Mouse (Mus musculus) midbrain, embryonic 13.5 days (tissue): ENCODE data around the gene Ltc4s. TPM values are rescaled to one million over a fixed set of nuclear protein-coding genes. Genes with fewer than 3 reads are reported as not detected.

Experiments
- ATAC-seq: fragments of 200-750 bp; cut with Nextera tagmentation; 2 replicates; pipeline ENCODE4 v1.8.0; 2017; ENCODE audit warnings: mild to moderate bottlenecking, moderate TSS enrichment, moderate library complexity
- H3K27ac ChIP-seq: fragments of 300-500 bp; sonication (generic); 2 replicates; pipeline ENCODE4 v1.5.1; 2015; ENCODE audit warnings: inconsistent platforms, mild to moderate bottlenecking, moderate library complexity
- H3K27me3 ChIP-seq: fragments of 300-500 bp; sonication (generic); 2 replicates; pipeline ENCODE4 v1.6.1; 2015; ENCODE audit warnings: mild to moderate bottlenecking, inconsistent platforms
- H3K36me3 ChIP-seq: fragments of 300-500 bp; sonication (generic); 2 replicates; pipeline ENCODE4 v1.6.1; 2015; ENCODE audit warnings: mild to moderate bottlenecking, inconsistent platforms
- H3K4me1 ChIP-seq: fragments of 300-500 bp; sonication (generic); replicated peaks from 2 replicates; pipeline ENCODE4 v1.6.1; 2015; ENCODE audit warnings: inconsistent platforms
- H3K4me2 ChIP-seq: fragments of 300-500 bp; sonication (generic); replicated peaks from 2 replicates; pipeline ENCODE4 v1.6.1; 2015; ENCODE audit warnings: moderate library complexity, mild to moderate bottlenecking, inconsistent platforms
- H3K4me3 ChIP-seq: fragments of 300-500 bp; sonication (generic); replicated peaks from 2 replicates; pipeline ENCODE4 v1.5.1; 2015; ENCODE audit warnings: mild to moderate bottlenecking, inconsistent platforms
- H3K9ac ChIP-seq: fragments of 300-500 bp; sonication (generic); replicated peaks from 2 replicates; pipeline ENCODE4 v1.6.1; 2015; ENCODE audit warnings: mild to moderate bottlenecking, inconsistent platforms
- H3K9me3 ChIP-seq: fragments of 300-500 bp; sonication (generic); 2 replicates; pipeline ENCODE4 v1.6.1; 2016; ENCODE audit warnings: mild to moderate bottlenecking, inconsistent platforms
- WGBS: fragments of 180-500 bp; shearing (Covaris S2); methylation state at CpG from one replicate; pipeline ENCODE4 v1.1.7; 2015; 5-methylcytosine and 5-hydroxymethylcytosine counted together
- polyA plus RNA-seq: library from polyadenylated mRNA; unstranded; fragments of >200 nt; fragmentation: Nextera tagmentation; extraction: Ambion mirVana; gene quantifications from 2 replicates; pipeline ENCODE4 v1.2.1, GENCODE M21; 2015

Gene Ltc4s
- polyA plus RNA-seq, 1 experiment from 2014 or later, result 1.2 TPM

GRCm38 (mm10) chr11:50229252-50229910 lies 9.0 kb downstream of the Ltc4s start:
- peaks cover 13% of the 10 kb centered on the region; the same call in 1 of the 2 replicates for H3K27me3 ChIP-seq
- H3K4me3 ChIP-seq, result no peak overlapping the region
- no peak overlapping the region for H3K27ac ChIP-seq
- no peak for ATAC-seq
- H3K4me2 ChIP-seq, result no peak overlapping the region
- H3K4me1 ChIP-seq, result peaks cover 40% of the 10 kb centered on the region
- 38% methylated on average over 7 of the region's 7 CpGs for WGBS
- H3K9me3 ChIP-seq, result no peaks in the 10 kb centered on the region
- H3K9ac ChIP-seq, result peak overlapping the region; percentile 34
- H3K36me3 ChIP-seq, result peaks cover 34% of the 10 kb centered on the region

GRCm38 (mm10) chr11:50228772-50229171 lies 9.6 kb downstream of the Ltc4s start:
- peaks cover 28% of the 10 kb centered on the region for H3K36me3 ChIP-seq
- peaks cover 44% of the 10 kb centered on the region for H3K4me1 ChIP-seq
- H3K4me2 ChIP-seq, result no peak overlapping the region
- H3K27me3 ChIP-seq, result peaks cover 12% of the 10 kb centered on the region; the same call in 1 of the 2 replicates
- H3K9me3 ChIP-seq, result no peaks in the 10 kb centered on the region
- H3K27ac ChIP-seq, result no peak overlapping the region
- peak overlapping the region; percentile 34 for H3K9ac ChIP-seq
- no peak overlapping the region for H3K4me3 ChIP-seq
- ATAC-seq, result no peak
- 23% methylated on average over 3 of the region's 3 CpGs for WGBS

GRCm38 (mm10) chr11:50227736-50228135 lies 10.7 kb downstream of the Ltc4s start:
- ATAC-seq, result no peak
- 88% methylated on average over 4 of the region's 4 CpGs for WGBS
- Histone ChIP-seq H3K4me3 (no peak overlapping the region), H3K4me1 (peaks cover 54% of the 10 kb centered on the region), H3K9ac (peak overlapping the region; percentile 99; the same call in 1 of the 2 replicates), H3K4me2 (peak overlapping the region; percentile 91; the same call in 1 of the 2 replicates), H3K27me3 (peaks cover 12% of the 10 kb centered on the region; the same call in 1 of the 2 replicates), H3K9me3 (no peaks in the 10 kb centered on the region), H3K36me3 (peaks cover 18% of the 10 kb centered on the region), H3K27ac (no peak overlapping the region)

GRCm38 (mm10) chr11:50227226-50227625 lies 11.2 kb downstream of the Ltc4s start:
- peaks cover 12% of the 10 kb centered on the region for H3K36me3 ChIP-seq
- H3K27me3 ChIP-seq, result peaks cover 12% of the 10 kb centered on the region; the same call in 1 of the 2 replicates
- H3K4me1 ChIP-seq, result peaks cover 59% of the 10 kb centered on the region
- no peak overlapping the region for H3K27ac ChIP-seq
- WGBS, result 83% methylated on average over 3 of the region's 3 CpGs
- peak overlapping the region; percentile 99 for H3K9ac ChIP-seq
- no peaks in the 10 kb centered on the region for H3K9me3 ChIP-seq
- ATAC-seq, result no peak
- H3K4me3 ChIP-seq, result no peak overlapping the region; the same call in 1 of the 2 replicates
- peak overlapping the region; percentile 91 for H3K4me2 ChIP-seq

- Histone ChIP-seq H3K4me3 (peak overlapping the region; percentile 85), H3K27me3 (peaks cover 12% of the 10 kb centered on the region; the same call in 1 of the 2 replicates), H3K27ac (peak overlapping the region; percentile 95; the same call in 1 of the 2 replicates), H3K36me3 (peaks cover 6% of the 10 kb centered on the region; the same call in 1 of the 2 replicates), H3K9ac (peak overlapping the region; percentile 99), H3K9me3 (no peaks in the 10 kb centered on the region), H3K4me2 (peak overlapping the region; percentile 91), H3K4me1 (peaks cover 59% of the 10 kb centered on the region)
- 33% methylated on average over 2 of the region's 2 CpGs for WGBS
- no peak for ATAC-seq
Observed at GRCm38 (mm10) chr11:50226406-50226805, 12.0 kb downstream of the Ltc4s start.

- Histone ChIP-seq H3K27ac (peak overlapping the region; percentile 95), H3K4me2 (peak overlapping the region; percentile 91), H3K9ac (peak overlapping the region; percentile 99), H3K4me3 (peak overlapping the region; percentile 85), H3K4me1 (peaks cover 56% of the 10 kb centered on the region), H3K36me3 (peaks cover 3% of the 10 kb centered on the region; the same call in 1 of the 2 replicates), H3K27me3 (peaks cover 12% of the 10 kb centered on the region; the same call in 1 of the 2 replicates), H3K9me3 (no peaks in the 10 kb centered on the region)
- ATAC-seq, result peak; percentile 35
- 3% methylated on average over 34 of the region's 34 CpGs for WGBS
Observed at GRCm38 (mm10) chr11:50225611-50226378, 12.6 kb downstream of the Ltc4s start.

- Histone ChIP-seq H3K27ac (peak overlapping the region; percentile 95), H3K4me2 (peak overlapping the region; percentile 91), H3K4me1 (peaks cover 51% of the 10 kb centered on the region), H3K36me3 (0 out of 2 replicates have a peak, but pooled peaks cover under 1% of the 10 kb centered on the region), H3K9ac (peak overlapping the region; percentile 99), H3K4me3 (peak overlapping the region; percentile 85), H3K9me3 (no peaks in the 10 kb centered on the region), H3K27me3 (0 out of 2 replicates have a peak, but pooled peaks cover 6% of the 10 kb centered on the region)
- under 1% methylated on average over 67 of the region's 70 CpGs for WGBS
- peak; percentile 86 for ATAC-seq
Observed at GRCm38 (mm10) chr11:50224671-50225530, 13.5 kb downstream of the Ltc4s start.

GRCm38 (mm10) chr11:50223783-50224662 lies 14.4 kb downstream of the Ltc4s start:
- Histone ChIP-seq H3K9ac (peak overlapping the region; percentile 99), H3K9me3 (no peaks in the 10 kb centered on the region), H3K36me3 (0 out of 2 replicates have a peak, but pooled peaks cover 3% of the 10 kb centered on the region), H3K27ac (peak overlapping the region; percentile 95), H3K4me1 (peaks cover 47% of the 10 kb centered on the region), H3K4me3 (peak overlapping the region; percentile 85), H3K27me3 (0 out of 2 replicates have a peak, but pooled peaks cover 4% of the 10 kb centered on the region), H3K4me2 (peak overlapping the region; percentile 91)
- ATAC-seq, result peak; percentile 27
- WGBS, result 4% methylated on average over 17 of the region's 17 CpGs

- Histone ChIP-seq H3K9ac (no peak overlapping the region; the same call in 1 of the 2 replicates), H3K4me3 (no peak overlapping the region; the same call in 1 of the 2 replicates), H3K9me3 (no peaks in the 10 kb centered on the region), H3K27me3 (no peaks in the 10 kb centered on the region), H3K27ac (no peak overlapping the region), H3K4me2 (peak overlapping the region; percentile 91), H3K36me3 (0 out of 2 replicates have a peak, but pooled peaks cover 3% of the 10 kb centered on the region), H3K4me1 (peaks cover 44% of the 10 kb centered on the region)
- ATAC-seq, result no peak
- 53% methylated on average over 7 of the region's 7 CpGs for WGBS
Observed at GRCm38 (mm10) chr11:50222559-50223276, 15.7 kb downstream of the Ltc4s start.

GRCm38 (mm10) chr11:50219833-50220232 lies 18.6 kb downstream of the Ltc4s start:
- Histone ChIP-seq H3K4me3 (no peak overlapping the region), H3K9ac (no peak overlapping the region), H3K4me1 (peaks cover 37% of the 10 kb centered on the region), H3K27ac (no peak overlapping the region), H3K9me3 (no peaks in the 10 kb centered on the region), H3K4me2 (no peak overlapping the region), H3K27me3 (no peaks in the 10 kb centered on the region), H3K36me3 (0 out of 2 replicates have a peak, but pooled peaks cover 3% of the 10 kb centered on the region)
- no peak for ATAC-seq
- WGBS, result 35% methylated on average over 2 of the region's 2 CpGs
